Mouse (Mus musculus) stomach, embryonic 16.5 days (tissue): ENCODE data around the gene Agap3. TPM values are rescaled to one million over a fixed set of nuclear protein-coding genes. Genes with fewer than 3 reads are reported as not detected.

Experiments used
- ATAC-seq: fragments of 200-750 bp; cut with Nextera tagmentation; 2 replicates; pipeline ENCODE4 v1.8.0; 2017; ENCODE audit warnings: moderate number of reproducible peaks, moderate TSS enrichment; ENCODE audit not compliant: insufficient read depth, low FRiP score
- H3K27ac ChIP-seq: fragments of 300-500 bp; sonication (generic); 2 replicates; pipeline ENCODE4 v1.5.1; 2014; ENCODE audit warnings: low read length
- H3K27me3 ChIP-seq: fragments of 300-500 bp; sonication (generic); 2 replicates; pipeline ENCODE4 v1.6.1; 2014; ENCODE audit warnings: low read length, control low read depth, mixed read lengths; ENCODE audit not compliant: control insufficient read depth, insufficient read depth
- H3K36me3 ChIP-seq: fragments of 300-500 bp; sonication (generic); 2 replicates; pipeline ENCODE4 v1.6.1; 2014; ENCODE audit warnings: low read length; ENCODE audit not compliant: control insufficient read depth, insufficient read depth
- H3K4me1 ChIP-seq: fragments of 300-500 bp; sonication (generic); 2 replicates; pipeline ENCODE4 v1.6.1; 2014; ENCODE audit warnings: low read length, control low read depth, mixed read lengths; ENCODE audit not compliant: control insufficient read depth, insufficient read depth
- H3K4me2 ChIP-seq: fragments of 300-500 bp; sonication (generic); 2 replicates; pipeline ENCODE4 v1.6.1; 2014; ENCODE audit warnings: low read depth, low read length, mixed read lengths
- H3K4me3 ChIP-seq: fragments of 300-500 bp; sonication (generic); replicated peaks from 2 replicates; pipeline ENCODE4 v1.5.1; 2014; ENCODE audit warnings: mild to moderate bottlenecking, low read length
- H3K9ac ChIP-seq: fragments of 300-500 bp; sonication (generic); 2 replicates; pipeline ENCODE4 v1.6.1; 2014; ENCODE audit warnings: low read length
- H3K9me3 ChIP-seq: fragments of 300-500 bp; sonication (generic); replicated peaks from 2 replicates; pipeline ENCODE4 v1.6.1; 2016; ENCODE audit warnings: low read length, control low read depth; ENCODE audit not compliant: control insufficient read depth
- WGBS: fragments of 180-500 bp; shearing (Covaris S2); extraction: QIAGEN DNeasy Blood & Tissue Kit; methylation state at CpG from one replicate; pipeline ENCODE4 v1.1.7; 2014; 5-methylcytosine and 5-hydroxymethylcytosine counted together
- polyA plus RNA-seq: library from polyadenylated mRNA; unstranded; fragments of >200 nt; fragmentation: Nextera tagmentation; extraction: Ambion mirVana; gene quantifications from 2 replicates; pipeline ENCODE4 v1.2.1, GENCODE M21; 2015

Agap3 gene
- polyA plus RNA-seq, 1 experiment from 2014 or later, result 14.7 TPM

- no peaks in the 10 kb centered on the region for H3K36me3 ChIP-seq
- ATAC-seq, result peak; percentile 61; the same call in 1 of the 2 replicates
- H3K9ac ChIP-seq, result no peak overlapping the region
- H3K4me1 ChIP-seq, result peaks cover 8% of the 10 kb centered on the region; the same call in 1 of the 2 replicates
- no peak overlapping the region for H3K4me3 ChIP-seq
- no peaks in the 10 kb centered on the region for H3K9me3 ChIP-seq
- H3K4me2 ChIP-seq, result no peak overlapping the region
- WGBS, result 20% methylated on average over 24 of the region's 24 CpGs
- H3K27ac ChIP-seq, result no peak overlapping the region
- peaks cover 59% of the 10 kb centered on the region for H3K27me3 ChIP-seq
These were observed 78.2 kb downstream of the Agap3 start for GRCm38 (mm10) chr5:24530042-24530689.

- Histone ChIP-seq H3K4me3 (no peak overlapping the region), H3K9me3 (no peaks in the 10 kb centered on the region), H3K9ac (no peak overlapping the region), H3K4me1 (0 out of 2 replicates have a peak, but pooled peaks cover 3% of the 10 kb centered on the region), H3K27ac (no peak overlapping the region), H3K4me2 (no peak overlapping the region), H3K36me3 (no peaks in the 10 kb centered on the region), H3K27me3 (peaks cover 29% of the 10 kb centered on the region)
- WGBS, result 50% methylated on average over 11 of the region's 11 CpGs
- ATAC-seq, result no peak
These were observed 81.4 kb downstream of the Agap3 start for GRCm38 (mm10) chr5:24533391-24533790.

GRCm38 (mm10) chr5:24534292-24534691, 82.3 kb downstream of the Agap3 start:
- Histone ChIP-seq H3K27me3 (peaks cover 20% of the 10 kb centered on the region), H3K9ac (no peak overlapping the region), H3K36me3 (no peaks in the 10 kb centered on the region), H3K9me3 (no peaks in the 10 kb centered on the region), H3K4me1 (0 out of 2 replicates have a peak, but pooled peaks cover 3% of the 10 kb centered on the region), H3K27ac (no peak overlapping the region), H3K4me3 (no peak overlapping the region), H3K4me2 (no peak overlapping the region)
- no peak for ATAC-seq
- WGBS, result 52% methylated on average over 5 of the region's 5 CpGs

- no peaks in the 10 kb centered on the region for H3K36me3 ChIP-seq
These were observed 83.8 kb downstream of the Agap3 start for GRCm38 (mm10) chr5:24535731-24536130.

GRCm38 (mm10) chr5:24536511-24536910, 84.5 kb downstream of the Agap3 start:
- no peak overlapping the region for H3K27ac ChIP-seq
- H3K27me3 ChIP-seq, result 0 out of 2 replicates have a peak, but pooled peaks cover under 1% of the 10 kb centered on the region
- H3K9me3 ChIP-seq, result no peaks in the 10 kb centered on the region
- H3K36me3 ChIP-seq, result no peaks in the 10 kb centered on the region
- no peak overlapping the region for H3K9ac ChIP-seq
- H3K4me3 ChIP-seq, result no peak overlapping the region
- peaks cover 13% of the 10 kb centered on the region for H3K4me1 ChIP-seq
- 79% methylated on average over 5 of the region's 5 CpGs for WGBS
- H3K4me2 ChIP-seq, result no peak overlapping the region
- no peak for ATAC-seq

More at GRCm38 (mm10) chr5:24535731-24536130, 83.8 kb downstream of the Agap3 start:
- no peak overlapping the region for H3K9ac ChIP-seq
- no peaks in the 10 kb centered on the region for H3K9me3 ChIP-seq
- no peak for ATAC-seq
- H3K27ac ChIP-seq, result no peak overlapping the region
- 78% methylated on average over 3 of the region's 3 CpGs for whole genome bisulfite sequencing
- H3K4me2 ChIP-seq, result no peak overlapping the region
- peaks cover 8% of the 10 kb centered on the region for H3K27me3 ChIP-seq
- peaks cover 7% of the 10 kb centered on the region for H3K4me1 ChIP-seq
- no peak overlapping the region for H3K4me3 ChIP-seq

- H3K9ac ChIP-seq, result no peak overlapping the region
- H3K4me1 ChIP-seq, result peaks cover 13% of the 10 kb centered on the region
- H3K9me3 ChIP-seq, result no peaks in the 10 kb centered on the region
- H3K27ac ChIP-seq, result no peak overlapping the region
- H3K4me3 ChIP-seq, result no peak overlapping the region
- H3K27me3 ChIP-seq, result no peaks in the 10 kb centered on the region
- WGBS, result 66% methylated on average over 16 of the region's 16 CpGs
- no peak for ATAC-seq
- H3K36me3 ChIP-seq, result no peaks in the 10 kb centered on the region
- no peak overlapping the region for H3K4me2 ChIP-seq
These were observed 85.6 kb downstream of the Agap3 start for GRCm38 (mm10) chr5:24537618-24538017.

- 81% methylated on average over 22 of the region's 22 CpGs for WGBS
- Histone ChIP-seq H3K27ac (no peak overlapping the region), H3K4me3 (no peak overlapping the region), H3K9me3 (no peaks in the 10 kb centered on the region), H3K9ac (no peak overlapping the region), H3K27me3 (no peaks in the 10 kb centered on the region), H3K36me3 (no peaks in the 10 kb centered on the region), H3K4me2 (no peak overlapping the region), H3K4me1 (peaks cover 13% of the 10 kb centered on the region)
- 0 out of 2 replicates have a peak, but pooled peaks have one; percentile 6 for ATAC-seq
These were observed 87.8 kb downstream of the Agap3 start for GRCm38 (mm10) chr5:24539571-24540296.

GRCm38 (mm10) chr5:24540387-24541143, 88.6 kb downstream of the Agap3 start, which contains the start of gene Asb10:
Gene Asb10 (minus strand): TSS chr5:24540978.
- H3K27ac ChIP-seq, result peak within 1 kb of the TSS; percentile 14; the same call in 1 of the 2 replicates
- H3K4me2 ChIP-seq, result peak within 1 kb of the TSS; percentile 44
- H3K4me1 ChIP-seq, result peaks cover 13% of the 10 kb centered on the region
- peak within 1 kb of the TSS; percentile 52 for H3K9ac ChIP-seq
- no peaks in the 10 kb centered on the region for H3K9me3 ChIP-seq
- no peaks in the 10 kb centered on the region for H3K36me3 ChIP-seq
- peak; percentile 52 for ATAC-seq
- WGBS, result 21% methylated on average over 14 of the region's 14 CpGs
- no peaks in the 10 kb centered on the region for H3K27me3 ChIP-seq
- H3K4me3 ChIP-seq, result peak within 1 kb of the TSS; percentile 25
